Mouse (Mus musculus): Measurements from ENCODE around the gene Acsbg2. TPM values are rescaled to one million over a fixed set of nuclear protein-coding genes. Genes with fewer than 3 reads are reported as not detected.

The Acsbg2 gene
- total and polyA plus RNA-seq, 2 experiments from 2014 or later = 0.11 TPM; not detected in 1

DNA sequence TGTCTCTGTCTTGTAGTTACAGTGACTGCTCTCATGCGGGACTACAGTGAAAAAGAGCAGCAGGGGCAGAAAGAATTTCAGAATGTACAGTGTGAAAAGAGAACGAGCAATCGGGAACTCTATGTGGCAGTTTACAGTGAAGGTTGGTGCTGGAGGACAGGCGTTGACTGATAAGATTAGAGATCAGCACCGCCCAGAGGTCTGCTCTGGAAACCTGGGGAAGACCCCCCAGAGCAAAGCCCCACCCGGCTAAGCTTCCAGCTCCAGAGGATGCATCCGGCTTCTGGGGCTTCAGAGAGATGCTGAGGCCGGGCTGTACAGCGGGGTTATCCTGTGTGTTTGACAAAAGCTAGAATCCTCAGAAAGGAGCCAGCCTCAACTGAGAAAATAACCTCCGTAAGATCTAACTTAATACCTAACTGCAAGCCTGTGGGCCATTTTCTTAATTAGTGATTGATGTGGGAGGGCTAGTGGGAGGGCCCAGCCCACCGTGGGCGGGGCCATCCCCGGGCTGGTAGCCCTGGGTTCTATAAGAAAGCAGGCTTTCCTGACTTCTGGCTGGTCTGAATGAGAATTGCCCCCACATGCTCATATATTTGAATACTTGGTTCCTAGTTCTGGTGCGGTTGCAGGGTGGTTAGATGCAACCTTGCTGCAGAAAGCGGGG lies 3.8 kb downstream of the Acsbg2 start:
- H3K27ac ChIP-seq (ENCODE audit: low read depth, low read length) = no peak overlapping the region
- 76% methylated on average over 15 of the region's 15 CpGs for WGBS
- no peak overlapping the region for H3K9ac ChIP-seq (replicated peaks; ENCODE audit: low read length, poor library complexity, severe bottlenecking)
- ATAC-seq (ENCODE audit: low FRiP score) = no peak
- no peaks in the 10 kb centered on the region for H3K36me3 ChIP-seq (ENCODE audit: insufficient read depth, low read length)
- H3K9me3 ChIP-seq (ENCODE audit: low read length) = no peaks in the 10 kb centered on the region
- no peaks in the 10 kb centered on the region for H3K4me1 ChIP-seq (ENCODE audit: insufficient read depth, low read length)
- no peaks in the 10 kb centered on the region for H3K27me3 ChIP-seq (ENCODE audit: insufficient read depth, low read length)
- TF ChIP-seq CTCF (IDR thresholded peaks at IDR 0.05) = no peak
- no peak for DNase-seq (ENCODE audit: low spot score)
- H3K4me3 ChIP-seq (ENCODE audit: low read depth, low read length) = no peak overlapping the region
- no peak overlapping the region for H3K4me2 ChIP-seq (ENCODE audit: low read depth, low read length, poor library complexity, severe bottlenecking)

GRCm38 (mm10) chr17:56869481-56869977 lies 4.7 kb downstream of the Acsbg2 start:
- Histone ChIP-seq H3K4me2 (ENCODE audit: low read depth, low read length, poor library complexity, severe bottlenecking) (no peak overlapping the region), H3K9me3 (ENCODE audit: low read length) (no peaks in the 10 kb centered on the region), H3K9ac (replicated peaks; ENCODE audit: low read length, poor library complexity, severe bottlenecking) (no peak overlapping the region), H3K36me3 (ENCODE audit: insufficient read depth, low read length) (no peaks in the 10 kb centered on the region), H3K4me1 (ENCODE audit: insufficient read depth, low read length) (no peaks in the 10 kb centered on the region), H3K4me3 (ENCODE audit: low read depth, low read length) (no peak overlapping the region), H3K27me3 (ENCODE audit: insufficient read depth, low read length) (no peaks in the 10 kb centered on the region), H3K27ac (ENCODE audit: low read depth, low read length) (no peak overlapping the region)
- DNase-seq (ENCODE audit: low spot score) (no peak), ATAC-seq (ENCODE audit: low FRiP score) (no peak)
- no peak for TF ChIP-seq CTCF (IDR thresholded peaks at IDR 0.05)
- 48% methylated on average over 9 of the region's 9 CpGs for WGBS

GRCm38 (mm10) chr17:56866071-56866470 lies 8.2 kb downstream of the Acsbg2 start:
- WGBS = 75% methylated on average over 7 of the region's 7 CpGs
- Histone ChIP-seq H3K4me1 (ENCODE audit: insufficient read depth, low read length) (no peaks in the 10 kb centered on the region), H3K27ac (ENCODE audit: low read depth, low read length) (no peak overlapping the region), H3K27me3 (ENCODE audit: insufficient read depth, low read length) (no peaks in the 10 kb centered on the region), H3K4me3 (ENCODE audit: low read depth, low read length) (no peak overlapping the region), H3K9me3 (ENCODE audit: low read length) (no peaks in the 10 kb centered on the region), H3K9ac (replicated peaks; ENCODE audit: low read length, poor library complexity, severe bottlenecking) (no peak overlapping the region), H3K36me3 (ENCODE audit: insufficient read depth, low read length) (no peaks in the 10 kb centered on the region), H3K4me2 (ENCODE audit: low read depth, low read length, poor library complexity, severe bottlenecking) (no peak overlapping the region)
- no peak for ATAC-seq (ENCODE audit: low FRiP score)
- no peak for TF ChIP-seq CTCF (IDR thresholded peaks at IDR 0.05)
- DNase-seq (ENCODE audit: low spot score) = no peak

GRCm38 (mm10) chr17:56861197-56861596 lies 13.1 kb downstream of the Acsbg2 start:
- Histone ChIP-seq H3K27ac (ENCODE audit: low read depth, low read length) (no peak overlapping the region), H3K4me1 (ENCODE audit: insufficient read depth, low read length) (no peaks in the 10 kb centered on the region), H3K4me3 (ENCODE audit: low read depth, low read length) (no peak overlapping the region), H3K36me3 (ENCODE audit: insufficient read depth, low read length) (no peaks in the 10 kb centered on the region), H3K27me3 (ENCODE audit: insufficient read depth, low read length) (no peaks in the 10 kb centered on the region), H3K4me2 (ENCODE audit: low read depth, low read length, poor library complexity, severe bottlenecking) (no peak overlapping the region), H3K9ac (replicated peaks; ENCODE audit: low read length, poor library complexity, severe bottlenecking) (no peak overlapping the region), H3K9me3 (ENCODE audit: low read length) (no peaks in the 10 kb centered on the region)
- ATAC-seq (ENCODE audit: low FRiP score) = no peak
- TF ChIP-seq CTCF (IDR thresholded peaks at IDR 0.05) = no peak
- 61% methylated on average over 3 of the region's 3 CpGs for WGBS
- no peak for DNase-seq (ENCODE audit: low spot score)

GRCm38 (mm10) chr17:56858922-56859321 lies 15.3 kb downstream of the Acsbg2 start:
- Histone ChIP-seq H3K27me3 (ENCODE audit: insufficient read depth, low read length) (no peaks in the 10 kb centered on the region), H3K9ac (replicated peaks; ENCODE audit: low read length, poor library complexity, severe bottlenecking) (no peak overlapping the region), H3K4me2 (ENCODE audit: low read depth, low read length, poor library complexity, severe bottlenecking) (no peak overlapping the region), H3K4me3 (ENCODE audit: low read depth, low read length) (no peak overlapping the region), H3K9me3 (ENCODE audit: low read length) (no peaks in the 10 kb centered on the region), H3K36me3 (ENCODE audit: insufficient read depth, low read length) (no peaks in the 10 kb centered on the region), H3K4me1 (ENCODE audit: insufficient read depth, low read length) (no peaks in the 10 kb centered on the region), H3K27ac (ENCODE audit: low read depth, low read length) (no peak overlapping the region)
- ATAC-seq (ENCODE audit: low FRiP score) (no peak), DNase-seq (ENCODE audit: low spot score) (no peak)
- WGBS = 43% methylated on average over 7 of the region's 7 CpGs
- no peak for TF ChIP-seq CTCF (IDR thresholded peaks at IDR 0.05)

GRCm38 (mm10) chr17:56858216-56858615 lies 16.0 kb downstream of the Acsbg2 start:
- H3K27me3 ChIP-seq (ENCODE audit: insufficient read depth, low read length) = no peaks in the 10 kb centered on the region
- no peaks in the 10 kb centered on the region for H3K4me1 ChIP-seq (ENCODE audit: insufficient read depth, low read length)
- H3K36me3 ChIP-seq (ENCODE audit: insufficient read depth, low read length) = no peaks in the 10 kb centered on the region
- no peak overlapping the region for H3K9ac ChIP-seq (replicated peaks; ENCODE audit: low read length, poor library complexity, severe bottlenecking)
- ATAC-seq (ENCODE audit: low FRiP score) (no peak), DNase-seq (ENCODE audit: low spot score) (peak; percentile 58)
- WGBS = 49% methylated on average over 4 of the region's 4 CpGs
- H3K4me2 ChIP-seq (ENCODE audit: low read depth, low read length, poor library complexity, severe bottlenecking) = no peak overlapping the region
- no peak overlapping the region for H3K4me3 ChIP-seq (ENCODE audit: low read depth, low read length)
- no peak overlapping the region for H3K27ac ChIP-seq (ENCODE audit: low read depth, low read length)
- TF ChIP-seq CTCF (IDR thresholded peaks at IDR 0.05) = peak; percentile 75
- no peaks in the 10 kb centered on the region for H3K9me3 ChIP-seq (ENCODE audit: low read length)
